Mouse (Mus musculus): ENCODE measurements around the gene Ttc19. TPM values are rescaled to one million over a fixed set of nuclear protein-coding genes. Genes with fewer than 3 reads are reported as not detected.
"Not testable (repeated sequence)": the region's sequence is repeated elsewhere in the genome, so short reads cannot be mapped to it uniquely, and the experiment has no call there.

Gene Ttc19
- total RNA-seq, 2 experiments from 2014 or later: 38.3 to 40.6 TPM

DNA sequence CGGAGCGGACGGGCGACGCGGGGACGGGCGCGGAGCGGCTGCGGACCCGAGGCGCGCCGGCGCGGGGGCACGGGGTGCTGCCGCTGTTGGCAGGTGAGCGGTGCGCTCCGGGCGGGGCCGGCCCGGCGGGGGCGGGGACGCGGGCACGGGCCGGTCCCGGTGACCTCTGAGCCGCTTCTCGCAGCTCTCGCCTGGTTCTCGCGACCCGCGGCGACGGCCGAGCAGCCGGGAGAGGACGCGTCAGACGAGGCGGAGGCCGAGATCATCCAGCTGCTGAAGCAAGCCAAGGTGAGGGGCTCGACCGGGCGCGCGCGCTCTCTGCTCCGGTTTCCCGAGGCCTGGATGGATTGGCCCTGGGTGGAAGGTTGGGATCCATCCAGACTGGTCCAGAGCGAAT lies 326 bp downstream of the Ttc19 start:
- DNase-seq (ENCODE audit: low spot score): peak; percentile 67

- not testable (repeated sequence) for DNase-seq (ENCODE audit: low spot score)
Measured at GRCm38 (mm10) chr11:62284020-62284419, 2.7 kb downstream of the Ttc19 start.

DNA sequence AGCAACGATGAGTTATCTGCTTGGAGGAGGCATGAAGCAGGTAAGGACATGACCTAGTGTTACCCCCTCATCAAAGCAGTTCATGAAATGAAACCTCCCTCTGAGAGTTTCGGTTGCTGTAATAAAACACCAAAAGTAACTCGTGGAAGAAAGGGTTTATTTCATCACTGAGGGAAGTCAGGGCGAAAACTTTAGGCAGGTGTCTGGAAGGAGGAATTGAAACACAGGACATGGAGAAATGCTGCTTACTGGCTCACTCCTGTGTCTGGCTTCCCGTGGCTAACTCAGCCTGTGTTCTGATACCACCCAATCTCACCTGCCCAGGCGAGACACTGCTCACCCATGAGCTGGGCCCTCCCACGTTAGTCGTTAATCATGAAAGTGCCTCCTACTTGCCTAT lies 3.7 kb downstream of the Ttc19 start:
- DNase-seq (ENCODE audit: low spot score): no peak

DNA sequence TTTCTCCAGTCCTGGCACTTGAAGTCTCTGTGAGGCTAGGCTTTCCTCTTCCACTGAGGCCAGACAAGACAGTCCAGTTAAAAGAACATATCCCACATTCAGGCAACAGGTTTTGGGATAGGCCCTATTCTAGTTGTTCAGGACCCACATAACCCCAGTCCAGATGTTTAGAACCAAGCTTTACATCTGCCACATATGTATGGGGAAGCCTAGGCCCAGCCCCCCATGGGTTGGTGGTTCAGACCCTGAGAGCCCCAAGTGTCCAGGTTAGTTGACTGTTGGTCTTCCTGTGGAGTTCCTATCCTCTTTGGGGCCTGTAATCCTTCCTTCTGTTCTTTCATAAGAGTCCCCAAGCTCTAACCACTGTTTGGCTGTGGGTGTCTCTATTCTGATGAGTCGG lies 6.4 kb downstream of the Ttc19 start:
- no peak for DNase-seq (ENCODE audit: low spot score)

DNA sequence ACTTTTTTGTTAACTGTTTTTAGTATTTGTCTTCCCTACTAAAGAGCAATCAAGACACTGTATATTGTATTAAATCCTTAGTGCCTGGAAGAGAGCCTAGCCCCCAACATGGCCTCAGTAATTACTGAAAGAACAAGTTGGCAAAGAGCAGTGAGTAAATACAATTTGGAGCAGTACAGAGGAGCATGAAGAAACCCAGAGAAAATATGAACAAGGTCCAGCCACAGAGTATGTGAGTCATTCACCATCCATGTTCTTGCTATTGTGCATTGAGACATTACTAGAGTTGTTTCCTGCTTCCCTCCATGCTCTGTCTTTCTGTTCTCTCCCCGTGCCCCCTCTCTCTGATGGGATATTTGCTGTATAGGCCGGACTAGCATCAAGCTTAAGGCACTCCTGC lies 12.8 kb downstream of the Ttc19 start:
- no peak for DNase-seq (ENCODE audit: low spot score)

DNA sequence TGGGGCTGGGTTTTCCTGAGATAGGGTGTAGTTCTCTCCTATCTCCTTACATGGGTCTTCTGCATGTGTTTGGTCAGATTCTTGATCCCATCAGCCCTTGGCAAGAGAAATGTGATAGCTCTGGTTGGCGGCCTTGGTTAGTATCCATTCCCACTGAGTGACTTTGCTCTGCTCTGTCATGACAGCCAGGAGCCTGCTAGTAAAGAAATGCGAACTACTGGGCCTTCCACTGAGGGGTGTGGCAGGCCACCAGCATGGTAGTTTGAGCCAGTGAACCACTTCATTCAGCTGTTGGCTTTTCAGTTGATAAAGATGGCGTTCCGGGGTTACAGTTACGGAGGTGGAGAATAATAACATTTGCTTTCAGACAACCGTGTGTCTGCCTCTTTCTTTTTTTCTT lies 17.6 kb downstream of the Ttc19 start:
- peak; percentile 43 for DNase-seq (ENCODE audit: low spot score)

- DNase-seq (ENCODE audit: low spot score): peak; percentile 16
Measured at GRCm38 (mm10) chr11:62305866-62306265, 24.6 kb downstream of the Ttc19 start.

DNA sequence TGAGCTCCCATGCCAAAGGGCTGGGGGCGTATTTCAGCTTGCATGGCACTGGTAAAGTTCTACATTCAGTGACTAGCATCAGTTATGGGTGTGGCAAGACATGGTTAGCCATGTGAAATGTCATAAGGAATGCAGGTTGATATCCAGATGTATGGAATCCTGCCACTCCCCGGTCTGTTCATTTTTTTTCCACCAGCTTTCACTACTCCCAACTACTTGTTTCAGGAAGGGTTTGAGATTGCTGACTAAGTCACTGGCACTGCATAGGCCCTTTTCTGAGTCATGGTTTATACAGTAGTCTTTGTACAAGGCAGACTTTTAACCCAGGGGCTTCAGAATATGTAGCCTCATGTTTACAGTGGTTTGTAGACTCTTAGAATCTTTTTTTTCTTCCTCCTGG lies 28.0 kb downstream of the Ttc19 start:
- DNase-seq (ENCODE audit: low spot score): no peak

GRCm38 (mm10) chr11:62314984-62315383 lies 33.7 kb downstream of the Ttc19 start:
- no peak for DNase-seq (ENCODE audit: low spot score)

DNA sequence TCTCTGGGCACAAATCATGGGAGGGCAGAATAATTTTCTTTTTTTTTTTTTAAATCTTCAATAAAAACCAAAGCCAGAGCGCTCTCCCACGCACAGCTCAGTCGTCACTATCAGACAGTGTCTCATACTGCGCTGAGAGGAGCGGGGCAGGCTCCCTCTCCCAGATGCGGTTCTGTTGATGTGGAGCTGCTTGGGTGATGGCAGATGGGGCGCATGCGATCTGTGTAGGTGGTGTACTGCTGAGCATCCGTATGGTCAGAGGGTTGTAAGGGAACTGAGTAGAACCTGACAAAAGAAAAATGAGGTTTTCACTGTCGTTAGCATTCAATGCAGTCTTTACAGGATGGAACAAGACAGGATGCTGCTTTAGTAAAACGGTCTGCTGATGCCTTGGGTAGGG lies 36.5 kb downstream of the Ttc19 start:
- no peak for DNase-seq (ENCODE audit: low spot score)

GRCm38 (mm10) chr11:62320097-62320496 lies 38.8 kb downstream of the Ttc19 start:
- DNase-seq (ENCODE audit: low spot score): no peak

- DNase-seq (ENCODE audit: low spot score): no peak
Measured at GRCm38 (mm10) chr11:62323659-62324058, 42.4 kb downstream of the Ttc19 start.

- peak; percentile 44 for DNase-seq (ENCODE audit: low spot score)
Measured at GRCm38 (mm10) chr11:62331141-62331540, 49.9 kb downstream of the Ttc19 start.

DNA sequence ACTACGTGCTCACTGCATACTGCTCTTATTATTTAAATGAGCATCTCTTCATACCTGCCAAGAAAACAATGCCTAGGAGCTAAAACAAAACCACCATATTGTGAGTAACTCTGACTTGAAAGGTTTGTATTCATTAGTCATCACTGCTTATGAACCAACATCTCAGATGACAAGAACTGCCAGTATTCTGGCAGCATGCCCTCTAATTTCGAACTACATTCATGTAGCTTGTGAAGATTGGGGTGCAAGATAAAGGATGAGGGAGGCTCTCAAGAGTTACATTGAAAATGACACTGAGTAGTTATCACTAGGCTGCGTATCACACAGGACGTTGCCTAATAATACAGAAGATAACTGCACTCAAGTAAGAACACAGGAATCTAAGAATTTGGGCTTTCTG lies 51.0 kb downstream of the Ttc19 start:
- no peak for DNase-seq (ENCODE audit: low spot score)

DNA sequence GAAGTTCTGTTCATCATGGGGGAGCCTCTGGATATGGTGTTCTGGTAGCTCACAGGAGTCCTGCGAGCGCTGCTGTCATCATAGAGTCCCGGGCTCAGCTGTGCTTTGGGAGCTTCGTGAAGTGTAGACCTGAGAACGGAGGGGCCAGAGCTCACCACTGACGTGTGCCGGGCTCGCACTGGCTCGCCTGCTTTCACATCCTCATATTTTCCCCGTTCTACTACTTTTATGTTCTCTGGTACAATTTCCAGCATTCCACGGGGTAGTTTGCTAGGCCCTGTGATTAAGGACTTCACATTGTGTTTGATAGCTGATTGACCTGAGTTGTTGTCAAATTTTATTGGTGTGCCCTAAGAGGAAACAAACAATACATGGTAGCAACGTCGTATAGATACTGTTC lies 61.7 kb downstream of the Ttc19 start:
- no peak for DNase-seq (ENCODE audit: low spot score)

- no peak for DNase-seq (ENCODE audit: low spot score)
Measured at GRCm38 (mm10) chr11:62351948-62352347, 70.7 kb downstream of the Ttc19 start.

DNA sequence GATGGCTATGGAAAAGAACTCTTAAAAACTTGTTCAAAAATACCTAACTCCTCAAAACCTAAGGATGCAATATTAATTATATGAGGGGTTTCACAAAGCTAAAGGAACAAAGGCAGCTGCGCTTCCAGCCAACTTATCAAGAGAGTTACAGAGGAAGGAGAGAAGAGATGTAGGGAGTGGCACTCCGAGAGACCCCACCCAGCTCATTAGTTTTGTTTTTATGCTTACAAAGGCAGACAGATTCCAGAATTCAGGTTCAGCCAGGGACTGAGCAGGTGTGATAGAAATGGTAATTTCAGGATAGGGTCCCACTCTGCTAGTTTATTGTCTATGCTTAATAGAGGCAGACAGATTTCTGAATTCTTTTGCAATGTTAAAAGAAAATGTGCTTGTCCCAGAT lies 73.9 kb downstream of the Ttc19 start:
- DNase-seq (ENCODE audit: low spot score): no peak

DNA sequence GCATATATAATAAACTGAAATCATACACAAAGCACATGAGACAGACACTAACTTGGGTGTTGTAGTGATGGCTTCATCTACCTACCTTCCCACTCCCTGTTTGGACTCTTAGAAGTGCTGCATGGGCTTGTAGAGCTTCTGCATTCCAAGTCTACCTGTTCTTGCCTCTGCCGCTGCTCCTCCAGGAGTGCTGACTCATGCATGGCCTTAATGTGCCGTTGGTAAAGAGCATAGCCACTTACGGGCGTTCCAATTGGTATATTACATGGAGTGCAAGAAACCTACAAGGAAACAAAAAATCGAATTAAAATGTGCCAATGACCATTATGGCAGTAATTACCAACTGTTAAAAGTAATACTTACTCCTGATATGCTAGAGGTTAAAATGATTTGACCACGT lies 85.6 kb downstream of the Ttc19 start:
- no peak for DNase-seq (ENCODE audit: low spot score)

- no peak for DNase-seq (ENCODE audit: low spot score)
Measured at GRCm38 (mm10) chr11:62369924-62370323, 88.7 kb downstream of the Ttc19 start.

GRCm38 (mm10) chr11:62371776-62372175 lies 90.5 kb downstream of the Ttc19 start:
- no peak for DNase-seq (ENCODE audit: low spot score)

DNA sequence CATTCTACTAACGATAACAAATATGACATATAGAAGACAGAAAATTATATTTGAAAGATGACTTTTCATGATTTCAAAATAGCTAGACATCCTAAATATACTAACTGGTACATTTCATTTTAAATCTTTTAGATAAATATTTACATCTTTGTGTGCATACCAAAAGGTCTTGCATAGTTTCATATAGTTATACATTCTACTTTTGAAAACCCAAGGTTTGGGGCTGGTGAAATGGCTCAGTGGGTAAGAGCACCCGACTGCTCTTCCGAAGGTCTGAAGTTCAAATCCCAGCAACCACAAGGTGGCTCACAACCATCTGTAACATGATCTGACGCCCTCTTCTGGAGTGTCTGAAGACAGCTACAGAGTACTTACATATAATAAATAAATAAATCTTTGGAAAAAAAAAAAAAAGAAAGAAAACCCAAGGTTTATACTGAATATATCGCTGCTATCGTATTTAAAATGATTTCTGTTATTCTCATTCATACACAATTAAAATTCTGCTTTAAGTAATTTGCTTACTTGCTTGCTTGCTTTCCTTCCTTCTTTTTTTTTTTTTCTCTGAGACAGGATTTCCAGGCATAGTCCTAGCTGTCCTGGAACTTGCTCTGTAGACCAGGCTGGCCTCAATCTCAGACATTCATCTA lies 96.1 kb downstream of the Ttc19 start:
- not testable (repeated sequence) for DNase-seq (ENCODE audit: low spot score)
